Mouse (Mus musculus): Measurements from ENCODE around the gene Il3. TPM values are rescaled to one million over a fixed set of nuclear protein-coding genes. Genes with fewer than 3 reads are reported as not detected.
A peak's percentile ranks its signal among the peaks of the same experiment; 100 is the strongest.

Gene Il3
- not detected in 2 replicates for polyA plus RNA-seq (2015; fragmentation: Nextera tagmentation; extraction: Ambion mirVana)

GRCm38 (mm10) chr11:54267177-54267576 is at the start of gene Il3:
TSS of gene Il3 (minus strand) at chr11:54267277.
- no peaks in the 10 kb centered on the region for H3K27me3 ChIP-seq

GRCm38 (mm10) chr11:54315336-54315735 is 48.3 kb upstream of the Il3 start:
- H3K9ac ChIP-seq = no peak overlapping the region
- H3K27ac ChIP-seq = no peak overlapping the region
- no peaks in the 10 kb centered on the region for H3K9me3 ChIP-seq (replicated peaks)
- H3K4me1 ChIP-seq (replicated peaks) = peaks cover 16% of the 10 kb centered on the region
- no peak overlapping the region for H3K4me3 ChIP-seq
- no peak for ATAC-seq (replicated peaks; ENCODE audit: insufficient number of reproducible peaks, insufficient read depth, low FRiP score, low read depth)
- H3K4me2 ChIP-seq = no peak overlapping the region
- H3K27me3 ChIP-seq = no peaks in the 10 kb centered on the region
- H3K36me3 ChIP-seq = no peaks in the 10 kb centered on the region
- WGBS = 86% methylated on average over 5 of the region's 5 CpGs

More at GRCm38 (mm10) chr11:54267177-54267576, at the start of gene Il3:
- Histone ChIP-seq H3K27ac (no peak within 1 kb of the TSS), H3K9me3 (replicated peaks) (no peaks in the 10 kb centered on the region), H3K36me3 (no peaks in the 10 kb centered on the region), H3K4me3 (no peak within 1 kb of the TSS), H3K4me2 (no peak within 1 kb of the TSS), H3K9ac (no peak within 1 kb of the TSS), H3K4me1 (replicated peaks) (no peaks in the 10 kb centered on the region)
- WGBS = 77% methylated on average over 6 of the region's 6 CpGs
- no peak for ATAC-seq (replicated peaks; ENCODE audit: insufficient number of reproducible peaks, insufficient read depth, low FRiP score, low read depth)

- H3K4me1 ChIP-seq (replicated peaks) = peaks cover 16% of the 10 kb centered on the region
- H3K4me3 ChIP-seq = no peak overlapping the region
- no peaks in the 10 kb centered on the region for H3K36me3 ChIP-seq
- no peak overlapping the region for H3K27ac ChIP-seq
- H3K9me3 ChIP-seq (replicated peaks) = no peaks in the 10 kb centered on the region
- no peak overlapping the region for H3K9ac ChIP-seq
- 16% methylated on average over 3 of the region's 3 CpGs for WGBS
- ATAC-seq (replicated peaks; ENCODE audit: insufficient number of reproducible peaks, insufficient read depth, low FRiP score, low read depth) = no peak
- H3K27me3 ChIP-seq = no peaks in the 10 kb centered on the region
- no peak overlapping the region for H3K4me2 ChIP-seq
Observed at GRCm38 (mm10) chr11:54314740-54315139, 47.7 kb upstream of the Il3 start.

GRCm38 (mm10) chr11:54313391-54314360 is 46.6 kb upstream of the Il3 start:
- 47% methylated on average over 7 of the region's 7 CpGs for WGBS
- no peaks in the 10 kb centered on the region for H3K27me3 ChIP-seq
- no peak overlapping the region for H3K4me3 ChIP-seq
- H3K9me3 ChIP-seq (replicated peaks) = no peaks in the 10 kb centered on the region
- no peak for ATAC-seq (replicated peaks; ENCODE audit: insufficient number of reproducible peaks, insufficient read depth, low FRiP score, low read depth)
- H3K27ac ChIP-seq = no peak overlapping the region
- H3K36me3 ChIP-seq = no peaks in the 10 kb centered on the region
- no peak overlapping the region for H3K4me2 ChIP-seq
- peaks cover 16% of the 10 kb centered on the region for H3K4me1 ChIP-seq (replicated peaks)
- no peak overlapping the region for H3K9ac ChIP-seq

GRCm38 (mm10) chr11:54312603-54313002 is 45.5 kb upstream of the Il3 start:
- no peak overlapping the region for H3K27ac ChIP-seq
- no peak overlapping the region for H3K4me3 ChIP-seq
- WGBS = 41% methylated on average over 1 of the region's 1 CpGs

GRCm38 (mm10) chr11:54312021-54312420 is 44.9 kb upstream of the Il3 start:
- no peak for ATAC-seq (replicated peaks; ENCODE audit: insufficient number of reproducible peaks, insufficient read depth, low FRiP score, low read depth)
- WGBS = 26% methylated on average over 5 of the region's 5 CpGs
- H3K4me2 ChIP-seq = no peak overlapping the region
- no peak overlapping the region for H3K9ac ChIP-seq
- H3K27ac ChIP-seq = no peak overlapping the region
- H3K4me3 ChIP-seq = no peak overlapping the region
- H3K27me3 ChIP-seq = 0 out of 2 replicates have a peak, but pooled peaks cover 3% of the 10 kb centered on the region
- no peaks in the 10 kb centered on the region for H3K36me3 ChIP-seq
- H3K9me3 ChIP-seq (replicated peaks) = no peaks in the 10 kb centered on the region
- H3K4me1 ChIP-seq (replicated peaks) = peaks cover 16% of the 10 kb centered on the region

More at GRCm38 (mm10) chr11:54312603-54313002, 45.5 kb upstream of the Il3 start:
- ATAC-seq (replicated peaks; ENCODE audit: insufficient number of reproducible peaks, insufficient read depth, low FRiP score, low read depth) = no peak
- Histone ChIP-seq H3K9ac (no peak overlapping the region), H3K4me1 (replicated peaks) (peaks cover 16% of the 10 kb centered on the region), H3K9me3 (replicated peaks) (no peaks in the 10 kb centered on the region), H3K36me3 (no peaks in the 10 kb centered on the region), H3K27me3 (no peaks in the 10 kb centered on the region), H3K4me2 (no peak overlapping the region)

GRCm38 (mm10) chr11:54310588-54310987 is 43.5 kb upstream of the Il3 start:
- Histone ChIP-seq H3K4me2 (no peak overlapping the region), H3K4me1 (replicated peaks) (peaks cover 16% of the 10 kb centered on the region), H3K9me3 (replicated peaks) (no peaks in the 10 kb centered on the region), H3K27ac (no peak overlapping the region), H3K36me3 (no peaks in the 10 kb centered on the region), H3K4me3 (no peak overlapping the region), H3K9ac (no peak overlapping the region), H3K27me3 (peaks cover 11% of the 10 kb centered on the region)
- no peak for ATAC-seq (replicated peaks; ENCODE audit: insufficient number of reproducible peaks, insufficient read depth, low FRiP score, low read depth)
- WGBS = 60% methylated on average over 2 of the region's 2 CpGs

- 57% methylated on average over 7 of the region's 7 CpGs for WGBS
Observed at GRCm38 (mm10) chr11:54307139-54307816, 40.2 kb upstream of the Il3 start.

GRCm38 (mm10) chr11:54305331-54305730 is 38.3 kb upstream of the Il3 start:
- no peaks in the 10 kb centered on the region for H3K9me3 ChIP-seq (replicated peaks)
- H3K4me1 ChIP-seq (replicated peaks) = peaks cover 10% of the 10 kb centered on the region
- no peak overlapping the region for H3K9ac ChIP-seq
- no peaks in the 10 kb centered on the region for H3K36me3 ChIP-seq
- WGBS = 69% methylated on average over 3 of the region's 3 CpGs
- peaks cover 41% of the 10 kb centered on the region for H3K27me3 ChIP-seq
- no peak overlapping the region for H3K27ac ChIP-seq
- no peak overlapping the region for H3K4me2 ChIP-seq
- no peak for ATAC-seq (replicated peaks; ENCODE audit: insufficient number of reproducible peaks, insufficient read depth, low FRiP score, low read depth)
- no peak overlapping the region for H3K4me3 ChIP-seq

More at GRCm38 (mm10) chr11:54307139-54307816, 40.2 kb upstream of the Il3 start:
- Histone ChIP-seq H3K4me3 (no peak overlapping the region), H3K4me2 (no peak overlapping the region), H3K27me3 (peaks cover 41% of the 10 kb centered on the region), H3K27ac (no peak overlapping the region), H3K36me3 (no peaks in the 10 kb centered on the region), H3K9me3 (replicated peaks) (no peaks in the 10 kb centered on the region), H3K4me1 (replicated peaks) (peaks cover 13% of the 10 kb centered on the region), H3K9ac (no peak overlapping the region)
- ATAC-seq (replicated peaks; ENCODE audit: insufficient number of reproducible peaks, insufficient read depth, low FRiP score, low read depth) = no peak

GRCm38 (mm10) chr11:54304471-54304873 is 37.4 kb upstream of the Il3 start:
- WGBS = 9% methylated on average over 7 of the region's 7 CpGs
- peak overlapping the region; percentile 54 for H3K4me3 ChIP-seq
- H3K27ac ChIP-seq = no peak overlapping the region
- peak overlapping the region; percentile 38 for H3K9ac ChIP-seq
- H3K9me3 ChIP-seq (replicated peaks) = no peaks in the 10 kb centered on the region
- peaks cover 41% of the 10 kb centered on the region for H3K27me3 ChIP-seq
- H3K36me3 ChIP-seq = no peaks in the 10 kb centered on the region
- H3K4me1 ChIP-seq (replicated peaks) = peaks cover 10% of the 10 kb centered on the region
- peak overlapping the region; percentile 95 for H3K4me2 ChIP-seq
- ATAC-seq (replicated peaks; ENCODE audit: insufficient number of reproducible peaks, insufficient read depth, low FRiP score, low read depth) = no peak

- 1% methylated on average over 47 of the region's 59 CpGs for WGBS
- Histone ChIP-seq H3K4me1 (replicated peaks) (peaks cover 10% of the 10 kb centered on the region), H3K27me3 (peaks cover 41% of the 10 kb centered on the region), H3K27ac (no peak within 1 kb of the TSS), H3K9me3 (replicated peaks) (no peaks in the 10 kb centered on the region), H3K36me3 (no peaks in the 10 kb centered on the region), H3K9ac (peak within 1 kb of the TSS; percentile 38), H3K4me2 (peak within 1 kb of the TSS; percentile 95), H3K4me3 (peak within 1 kb of the TSS; percentile 54)
- ATAC-seq (replicated peaks; ENCODE audit: insufficient number of reproducible peaks, insufficient read depth, low FRiP score, low read depth) = no peak
Observed at GRCm38 (mm10) chr11:54303728-54304470, 36.8 kb upstream of the Il3 start, which contains the start of gene Acsl6. TSS of gene Acsl6 (plus strand) at chr11:54303798.
